Mouse (Mus musculus): ENCODE data around the gene Polr3b.

- TF ChIP-seq CTCF (IDR thresholded peaks at IDR 0.05; ENCODE audit: borderline replicate concordance, extremely low read depth, insufficient read depth, insufficient read length) = no peak
- TF ChIP-seq POLR2A (IDR thresholded peaks at IDR 0.05; ENCODE audit: borderline replicate concordance, extremely low read depth, insufficient read depth, insufficient read length, poor library complexity, severe bottlenecking) = no peak
Observed at GRCm38 (mm10) chr10:84656618-84657017, 34.5 kb downstream of the Polr3b start.

Data from brain, embryonic 14.5 days (tissue).